Mouse (Mus musculus) small intestine, adult 2 months (tissue): ENCODE data around the gene Ptprs.

Experiments
- CTCF ChIP-seq: fragments of 200-500 bp; IDR thresholded peaks from 2 replicates; pipeline ENCODE4 v1.5.1; 2012; ENCODE audit warnings: low read depth, mild to moderate bottlenecking, control low read depth, inconsistent platforms, low read length, moderate library complexity, mixed read lengths; ENCODE audit not compliant: insufficient replicate concordance, insufficient read length; ENCODE audit errors: extremely low read depth
- POLR2A ChIP-seq: fragments of 200-500 bp; IDR thresholded peaks from 2 replicates; pipeline ENCODE4 v1.6.1; 2012; ENCODE audit warnings: low read depth, mild to moderate bottlenecking, control low read depth, inconsistent platforms, low read length, moderate library complexity

GRCm38 (mm10) chr17:56424726-56425583, 51.3 kb downstream of the Ptprs start:
- TF ChIP-seq POLR2A: no peak
- TF ChIP-seq CTCF: no peak
